Mouse (Mus musculus) olfactory bulb, adult 2 months (tissue): ENCODE results near the gene Calml4. TPM values are rescaled to one million over a fixed set of nuclear protein-coding genes. Genes with fewer than 3 reads are reported as not detected.
"Not testable (repeated sequence)": the region's sequence is repeated elsewhere in the genome, so short reads cannot be mapped to it uniquely, and the experiment has no call there.

ENCODE experiments used
- H3K27ac ChIP-seq: fragments of 200-500 bp; 2 replicates; pipeline ENCODE4 v1.5.1; 2012; ENCODE audit warnings: low read depth, low read length; ENCODE audit not compliant: insufficient read depth
- H3K4me1 ChIP-seq: fragments of 200-500 bp; 2 replicates; pipeline ENCODE4 v1.6.1; 2012; ENCODE audit warnings: low read length; ENCODE audit not compliant: control insufficient read depth, insufficient read depth
- H3K4me3 ChIP-seq: fragments of 200-500 bp; 2 replicates; pipeline ENCODE4 v1.5.1; 2012; ENCODE audit warnings: mild to moderate bottlenecking, low read depth, low read length, moderate library complexity; ENCODE audit not compliant: insufficient read depth
- CTCF ChIP-seq: fragments of 200-500 bp; IDR thresholded peaks from 2 replicates; pipeline ENCODE4 v1.5.1; 2012; ENCODE audit warnings: low read depth, mild to moderate bottlenecking, low read length, moderate library complexity; ENCODE audit not compliant: insufficient read depth
- POLR2A ChIP-seq: fragments of 200-500 bp; IDR thresholded peaks from 2 replicates; pipeline ENCODE4 v1.6.1; 2012; ENCODE audit warnings: mild to moderate bottlenecking, low read depth, low read length, moderate library complexity; ENCODE audit not compliant: insufficient read depth
- WGBS: fragments of 180-500 bp; shearing (Covaris S2); methylation state at CpG from one replicate; pipeline ENCODE4 v1.1.7; 2018; 5-methylcytosine and 5-hydroxymethylcytosine counted together
- polyA plus RNA-seq: library from polyadenylated mRNA; stranded (reverse); fragments of >200 nt; gene quantifications from 2 replicates; pipeline ENCODE4 v1.2.4, GENCODE M21; 2012; ENCODE audit warnings: low replicate concordance; ENCODE audit not compliant: missing spikeins, insufficient read depth, insufficient read length

The Calml4 gene
- polyA plus RNA-seq, 1 experiment: not detected

- WGBS: 23% methylated on average over 12 of the region's 12 CpGs
- peak overlapping the region; percentile 39; the same call in 1 of the 2 replicates for H3K27ac ChIP-seq
Measured at GRCm38 (mm10) chr9:62817099-62817571, 40.7 kb upstream of the Calml4 start.

DNA sequence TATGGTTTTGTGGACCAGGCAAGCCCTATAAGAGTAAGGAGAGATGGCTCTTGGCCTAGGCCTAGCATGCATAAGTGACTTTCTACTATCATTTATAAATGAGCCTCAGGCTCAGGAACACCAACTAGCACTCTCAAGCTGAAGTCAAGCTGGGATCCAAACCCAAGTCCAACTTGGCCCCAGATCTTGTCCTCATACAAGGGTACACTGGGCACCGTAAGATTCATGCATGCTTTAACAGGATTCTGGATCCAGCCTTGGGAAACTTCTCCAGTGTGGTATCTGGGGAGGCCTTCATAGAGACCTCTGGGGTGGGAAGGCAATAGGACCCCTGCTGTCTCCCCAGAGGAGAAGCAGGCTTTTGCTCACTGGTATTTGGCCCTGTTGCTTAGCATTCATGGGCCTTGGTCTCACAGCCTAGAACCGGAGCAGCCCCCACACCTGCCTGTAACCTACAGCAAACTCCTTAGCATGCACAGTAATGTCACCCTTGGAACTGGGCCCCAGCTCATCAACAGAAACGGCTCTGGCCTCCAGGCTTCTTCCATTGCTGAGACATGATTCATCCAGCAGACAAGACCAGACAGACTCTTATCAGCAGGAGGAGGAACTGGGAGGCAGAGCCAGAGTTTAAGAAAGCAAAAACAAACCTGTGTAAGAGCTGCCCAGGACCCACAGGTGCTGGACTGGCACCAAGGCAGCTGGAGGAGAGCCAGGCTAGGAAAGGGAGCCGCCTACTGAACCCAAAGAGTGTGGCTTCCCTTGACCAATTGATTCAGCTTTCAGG is 39.9 kb upstream of the Calml4 start:
- WGBS: 77% methylated on average over 4 of the region's 4 CpGs
- H3K27ac ChIP-seq: peak overlapping the region; percentile 39; the same call in 1 of the 2 replicates
- H3K4me3 ChIP-seq: no peak overlapping the region
- H3K4me1 ChIP-seq: peaks cover 8% of the 10 kb centered on the region
- no peak for TF ChIP-seq CTCF
- no peak for TF ChIP-seq POLR2A

More at GRCm38 (mm10) chr9:62817099-62817571, 40.7 kb upstream of the Calml4 start:
- TF ChIP-seq CTCF (no peak), POLR2A (no peak)
- Histone ChIP-seq H3K4me3 (no peak overlapping the region), H3K4me1 (peaks cover 8% of the 10 kb centered on the region)

DNA sequence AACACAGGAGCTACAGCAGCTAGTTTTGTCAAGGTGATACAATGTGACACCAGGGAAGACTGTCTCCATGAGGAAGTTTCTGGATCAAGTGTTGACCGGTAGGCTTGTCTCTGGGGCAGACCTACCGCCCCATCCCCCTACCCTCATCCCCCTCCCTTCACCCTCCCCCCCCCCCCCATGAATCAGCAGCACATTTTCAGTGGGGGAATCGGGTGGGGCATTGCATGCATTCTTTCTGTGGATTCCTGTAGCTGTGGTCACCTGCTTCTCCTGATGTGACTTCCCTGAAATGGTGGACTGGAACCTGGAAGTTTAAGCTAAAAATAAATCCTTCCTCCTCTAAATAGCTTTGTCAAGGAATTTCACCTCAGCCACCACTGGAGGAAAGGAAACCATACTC is 38.4 kb upstream of the Calml4 start:
- Histone ChIP-seq H3K4me3 (no peak overlapping the region), H3K4me1 (peaks cover 8% of the 10 kb centered on the region), H3K27ac (no peak overlapping the region)
- WGBS: 87% methylated on average over 3 of the region's 3 CpGs
- no peak for TF ChIP-seq CTCF

DNA sequence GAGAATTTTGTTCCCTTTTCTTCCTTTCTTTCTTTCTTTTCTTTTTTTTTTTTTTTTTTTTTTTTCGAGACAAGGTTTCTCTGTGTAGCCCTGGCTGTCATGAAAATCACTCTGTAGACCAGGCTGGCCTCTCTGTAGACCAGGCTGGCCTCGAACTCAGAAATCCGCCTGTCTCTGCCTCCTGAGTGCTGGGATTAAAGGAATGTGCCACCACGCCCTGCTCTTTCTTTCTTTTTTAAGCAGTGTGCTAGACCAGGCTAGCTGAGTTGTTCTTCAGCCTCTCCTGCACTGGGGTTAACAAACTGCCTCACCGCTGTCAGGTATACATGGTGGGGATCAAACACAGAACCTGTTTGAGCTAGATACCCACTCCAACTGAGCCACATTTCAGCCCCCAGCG is 38.0 kb upstream of the Calml4 start:
- WGBS: 85% methylated on average over 6 of the region's 6 CpGs
- H3K4me3 ChIP-seq, H3K4me1 ChIP-seq, H3K27ac ChIP-seq: not testable (repeated sequence)

DNA sequence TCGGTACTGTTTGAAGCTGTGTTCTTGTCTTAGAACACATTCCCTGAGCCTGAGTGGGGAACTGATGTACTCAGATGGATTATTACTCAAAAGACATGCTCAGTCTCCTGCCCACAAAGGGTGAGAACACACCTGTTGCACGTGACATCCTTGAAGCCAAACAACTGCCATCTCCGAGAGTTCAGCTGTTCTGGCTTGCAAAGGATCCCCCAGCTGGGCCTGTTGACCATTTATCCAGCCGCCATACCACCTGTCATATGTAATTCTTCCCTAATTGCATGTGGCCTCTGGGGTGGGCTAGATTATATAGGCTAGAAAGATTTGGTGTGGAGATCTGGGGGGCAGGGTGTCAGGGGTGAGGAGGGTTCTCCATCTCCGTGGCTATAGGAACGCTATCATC is 37.1 kb upstream of the Calml4 start:
- Histone ChIP-seq H3K4me1 (peaks cover 12% of the 10 kb centered on the region), H3K4me3 (no peak overlapping the region), H3K27ac (no peak overlapping the region)
- WGBS: 94% methylated on average over 6 of the region's 6 CpGs
- no peak for TF ChIP-seq CTCF
- no peak for TF ChIP-seq POLR2A

DNA sequence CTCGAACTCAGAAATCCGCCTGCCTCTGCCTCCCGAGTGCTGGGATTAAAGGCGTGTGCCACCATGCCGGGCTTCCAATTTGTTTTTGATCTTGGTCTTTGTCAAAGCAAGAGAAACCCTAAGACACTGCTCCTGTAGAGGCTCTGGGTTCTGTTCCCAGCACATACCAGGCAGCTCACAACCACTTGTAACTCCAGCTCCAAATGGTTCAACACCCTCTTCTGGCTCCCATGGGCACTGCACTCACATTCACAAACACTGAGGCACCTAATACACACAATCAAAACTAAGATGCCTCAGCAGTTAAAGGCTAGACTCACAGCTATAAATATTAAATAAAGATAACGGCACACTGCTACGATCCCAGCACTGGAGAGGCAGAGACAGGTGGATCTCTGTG is 36.1 kb upstream of the Calml4 start:
- H3K27ac ChIP-seq: no peak overlapping the region
- TF ChIP-seq POLR2A (no peak), CTCF (no peak)
- H3K4me1 ChIP-seq: peaks cover 16% of the 10 kb centered on the region
- WGBS: 97% methylated on average over 7 of the region's 7 CpGs
- no peak overlapping the region for H3K4me3 ChIP-seq

DNA sequence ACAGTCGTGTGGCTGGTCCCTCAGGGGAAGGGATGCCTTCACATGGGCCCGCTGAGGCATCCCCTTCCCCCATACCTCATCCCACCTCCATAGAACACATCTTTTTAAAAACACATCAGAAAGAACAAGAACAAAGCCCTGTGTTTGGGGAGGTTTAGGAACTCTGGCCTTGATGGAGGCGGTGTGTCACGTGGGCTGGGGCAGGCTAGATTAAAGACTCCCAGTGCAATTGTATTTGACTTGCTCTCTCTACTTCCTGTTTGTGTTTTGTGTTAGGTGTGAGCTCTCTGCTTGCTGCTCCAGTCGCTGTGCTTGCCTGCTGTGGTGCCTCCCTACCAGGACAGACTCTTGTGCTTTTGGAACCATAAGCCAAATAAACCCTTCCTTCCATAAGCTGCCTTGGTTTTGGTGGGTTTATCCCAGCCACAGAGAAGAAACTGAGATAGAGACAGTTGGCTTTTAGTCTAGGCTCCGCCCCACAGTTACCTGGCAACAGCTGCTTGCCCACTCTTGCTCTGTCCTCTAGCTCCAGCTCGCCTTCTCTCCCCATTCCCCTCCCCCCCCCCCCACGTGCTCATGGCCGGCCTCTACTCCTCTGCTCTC is 32.0 kb upstream of the Calml4 start:
- 20% methylated on average over 9 of the region's 9 CpGs for WGBS
- no peak for TF ChIP-seq POLR2A
- no peak for TF ChIP-seq CTCF
- H3K27ac ChIP-seq: no peak overlapping the region
- H3K4me3 ChIP-seq: no peak overlapping the region
- peaks cover 16% of the 10 kb centered on the region; the same call in 1 of the 2 replicates for H3K4me1 ChIP-seq

- TF ChIP-seq CTCF (no peak), POLR2A (no peak)
- H3K27ac ChIP-seq: no peak overlapping the region
- 28% methylated on average over 7 of the region's 7 CpGs for WGBS
- peaks cover 16% of the 10 kb centered on the region; the same call in 1 of the 2 replicates for H3K4me1 ChIP-seq
- H3K4me3 ChIP-seq: no peak overlapping the region
Measured at GRCm38 (mm10) chr9:62826456-62826855, 31.4 kb upstream of the Calml4 start.

DNA sequence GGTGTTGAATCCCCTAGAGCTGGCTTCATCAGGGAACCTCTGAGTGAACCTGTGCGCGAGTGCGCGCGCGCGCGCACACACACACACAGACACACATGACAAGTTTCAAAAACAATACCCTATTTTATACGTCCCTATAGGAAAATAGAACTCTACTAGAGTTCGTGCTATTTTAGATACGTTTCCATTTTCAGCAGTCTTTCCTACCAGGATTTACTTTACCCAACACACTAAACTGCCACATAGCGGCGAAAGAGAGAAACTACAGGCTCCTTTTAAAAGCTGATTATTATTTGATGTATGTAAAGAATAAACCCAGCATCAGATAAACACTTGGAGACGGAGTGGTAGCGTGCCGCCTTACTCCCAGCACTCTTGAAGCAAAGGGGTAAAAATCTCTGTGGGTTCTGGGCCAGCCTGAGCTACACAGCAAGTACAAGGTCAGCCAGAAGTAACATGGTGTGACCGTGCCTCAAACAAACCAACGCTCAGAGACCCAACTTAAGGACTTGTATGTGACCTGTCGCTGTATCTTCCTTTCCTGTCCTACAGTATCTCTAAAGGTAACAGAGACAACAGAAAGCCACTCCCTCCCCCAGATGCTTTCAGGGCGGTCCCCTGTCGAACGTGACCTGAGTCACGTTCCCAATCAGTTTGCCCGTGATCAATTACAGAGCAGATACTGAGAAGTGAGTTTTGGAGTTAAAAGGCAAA is 29.8 kb upstream of the Calml4 start:
- Histone ChIP-seq H3K4me1 (peaks cover 16% of the 10 kb centered on the region; the same call in 1 of the 2 replicates), H3K27ac (peak overlapping the region; percentile 28), H3K4me3 (peak overlapping the region; percentile 45)
- TF ChIP-seq POLR2A (no peak), CTCF (no peak)
- WGBS: 3% methylated on average over 24 of the region's 24 CpGs
